Mouse (Mus musculus) neural tube, embryonic 14.5 days (tissue): Measurements from ENCODE around the gene Tmed10. TPM values are rescaled to one million over a fixed set of nuclear protein-coding genes. Genes with fewer than 3 reads are reported as not detected.
A peak's percentile ranks its signal among the peaks of the same experiment; 100 is the strongest.

Experiments
- ATAC-seq: fragments of 200-750 bp; cut with Nextera tagmentation; 2 replicates; pipeline ENCODE4 v1.8.0; 2017; ENCODE audit warnings: low read depth, mild to moderate bottlenecking, moderate TSS enrichment, moderate library complexity
- H3K27ac ChIP-seq: fragments of 300-500 bp; sonication (generic); 2 replicates; pipeline ENCODE4 v1.5.1; 2014; ENCODE audit warnings: low read depth, mild to moderate bottlenecking, control low read depth, low read length, moderate library complexity, mixed read lengths
- H3K27me3 ChIP-seq: fragments of 300-500 bp; sonication (generic); 2 replicates; pipeline ENCODE4 v1.6.1; 2014; ENCODE audit warnings: low read length; ENCODE audit not compliant: control insufficient read depth, insufficient read depth
- H3K36me3 ChIP-seq: fragments of 300-500 bp; sonication (generic); 2 replicates; pipeline ENCODE4 v1.6.1; 2014; ENCODE audit warnings: low read length, mixed read lengths; ENCODE audit not compliant: control insufficient read depth, insufficient read depth
- H3K4me1 ChIP-seq: fragments of 300-500 bp; sonication (generic); 2 replicates; pipeline ENCODE4 v1.6.1; 2014; ENCODE audit warnings: low read length; ENCODE audit not compliant: control insufficient read depth, insufficient read depth
- H3K4me2 ChIP-seq: fragments of 300-500 bp; sonication (generic); 2 replicates; pipeline ENCODE4 v1.6.1; 2014; ENCODE audit warnings: mild to moderate bottlenecking, low read depth, low read length, control low read depth
- H3K4me3 ChIP-seq: fragments of 300-500 bp; sonication (generic); 2 replicates; pipeline ENCODE4 v1.5.1; 2014; ENCODE audit warnings: low read depth, low read length, control low read depth, mixed read lengths
- H3K9ac ChIP-seq: fragments of 300-500 bp; sonication (generic); replicated peaks from 2 replicates; pipeline ENCODE4 v1.6.1; 2014; ENCODE audit warnings: low read depth, mild to moderate bottlenecking, control low read depth, low read length, mixed read lengths
- H3K9me3 ChIP-seq: fragments of 300-500 bp; sonication (generic); 2 replicates; pipeline ENCODE4 v1.6.1; 2016; ENCODE audit warnings: low read length; ENCODE audit not compliant: control insufficient read depth
- WGBS: fragments of 180-500 bp; shearing (Covaris S2); extraction: QIAGEN DNeasy Blood & Tissue Kit; methylation state at CpG from one replicate; pipeline ENCODE4 v1.1.7; 2014; 5-methylcytosine and 5-hydroxymethylcytosine counted together
- polyA plus RNA-seq: library from polyadenylated mRNA; unstranded; fragments of >200 nt; fragmentation: Nextera tagmentation; extraction: Ambion mirVana; gene quantifications from 2 replicates; pipeline ENCODE4 v1.2.1, GENCODE M21; 2014

Gene Tmed10
- polyA plus RNA-seq: 209 and 238 TPM in 2 replicates

DNA sequence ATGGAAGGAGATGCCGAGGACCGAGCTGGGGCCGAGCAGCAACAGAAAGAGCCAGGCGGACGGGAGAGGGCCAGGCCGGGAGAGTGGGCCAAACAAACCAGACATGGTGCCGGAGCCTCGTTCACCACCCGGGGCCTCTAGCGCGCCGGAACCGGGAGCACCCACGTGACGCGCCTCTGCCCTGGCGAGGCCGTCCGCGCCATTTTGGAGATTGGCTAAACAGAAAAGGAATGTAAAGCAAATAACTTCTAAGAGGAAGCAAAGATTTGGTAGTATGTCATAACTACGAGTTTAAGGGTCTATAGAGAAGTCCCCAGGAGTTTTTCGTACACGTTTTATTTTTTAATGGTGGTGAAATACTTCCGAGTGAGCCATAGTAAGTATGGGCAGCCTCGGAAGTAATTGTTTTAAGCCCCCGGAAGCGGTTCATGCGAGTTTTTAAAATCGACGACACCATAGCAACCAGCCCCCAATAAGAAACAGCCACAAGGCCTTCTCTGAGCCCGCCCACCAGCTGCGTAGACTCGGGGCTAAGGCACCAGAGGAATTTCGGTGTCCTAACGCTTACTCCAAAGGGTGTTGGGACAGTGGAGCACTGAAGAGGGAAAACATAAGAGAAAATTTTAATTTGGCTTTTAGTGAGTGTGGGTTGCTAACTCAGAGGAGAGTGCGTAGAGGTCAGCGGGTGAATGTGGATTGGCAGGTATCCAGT is at the start of gene Tmed10:
Tmed10 (minus strand) TSS at position 287 of the 712 bp plus-strand sequence.
- Histone ChIP-seq H3K36me3 (no peaks in the 10 kb centered on the region), H3K4me3 (peak within 1 kb of the TSS; percentile 85), H3K4me1 (peaks cover 19% of the 10 kb centered on the region), H3K27me3 (no peaks in the 10 kb centered on the region), H3K9me3 (no peaks in the 10 kb centered on the region), H3K27ac (peak within 1 kb of the TSS; percentile 83), H3K9ac (peak within 1 kb of the TSS; percentile 80), H3K4me2 (peak within 1 kb of the TSS; percentile 90)
- WGBS: under 1% methylated on average over 34 of the region's 37 CpGs
- peak; percentile 95 for ATAC-seq

DNA sequence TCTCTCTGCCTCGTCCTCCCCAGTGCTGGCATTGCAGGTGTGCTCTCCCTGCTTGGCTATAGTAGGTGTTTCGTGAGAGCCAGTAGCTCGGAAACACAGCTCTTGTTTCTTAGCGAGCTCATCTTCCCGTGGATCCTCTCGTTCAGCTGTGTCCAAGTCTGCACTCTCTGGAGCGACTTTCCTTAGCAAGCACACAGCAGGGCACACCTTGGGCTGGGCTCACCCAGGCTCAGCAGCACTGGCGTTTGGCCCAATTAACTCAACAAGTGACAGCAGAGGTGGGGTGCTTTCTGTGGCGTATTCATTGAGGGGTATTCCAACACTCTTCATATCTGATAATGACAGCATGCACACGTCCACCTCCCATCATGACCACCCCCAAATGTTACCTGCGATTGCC is 48.6 kb upstream of the Tmed10 start:
- Histone ChIP-seq H3K9me3 (no peaks in the 10 kb centered on the region), H3K4me3 (no peak overlapping the region), H3K27me3 (no peaks in the 10 kb centered on the region), H3K4me1 (no peaks in the 10 kb centered on the region), H3K36me3 (no peaks in the 10 kb centered on the region), H3K9ac (no peak overlapping the region), H3K27ac (no peak overlapping the region), H3K4me2 (no peak overlapping the region)
- ATAC-seq: no peak
- 90% methylated on average over 11 of the region's 11 CpGs for WGBS

DNA sequence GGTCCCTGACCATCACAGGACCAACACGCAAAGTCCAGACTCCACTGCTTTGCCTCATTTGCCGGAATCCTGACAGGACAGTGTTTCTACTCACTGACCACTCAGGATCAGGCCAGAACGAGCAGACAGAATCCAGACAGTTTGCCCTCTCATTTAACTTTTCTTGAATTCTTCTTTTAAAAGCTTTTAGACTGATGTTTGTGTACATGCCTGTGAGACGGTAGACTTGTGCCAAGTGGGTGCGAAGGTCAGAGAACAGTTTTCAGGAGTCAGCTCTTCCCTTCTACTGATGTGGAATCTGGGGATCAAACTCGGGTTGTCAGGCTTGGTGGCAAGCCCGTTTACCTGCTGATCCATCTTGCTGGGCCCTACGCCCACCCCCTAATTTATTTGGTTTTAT is 47.9 kb upstream of the Tmed10 start:
- Histone ChIP-seq H3K4me3 (no peak overlapping the region), H3K27me3 (no peaks in the 10 kb centered on the region), H3K9me3 (no peaks in the 10 kb centered on the region), H3K9ac (no peak overlapping the region), H3K36me3 (no peaks in the 10 kb centered on the region), H3K27ac (no peak overlapping the region), H3K4me1 (no peaks in the 10 kb centered on the region), H3K4me2 (no peak overlapping the region)
- WGBS: 89% methylated on average over 8 of the region's 8 CpGs
- ATAC-seq: no peak

DNA sequence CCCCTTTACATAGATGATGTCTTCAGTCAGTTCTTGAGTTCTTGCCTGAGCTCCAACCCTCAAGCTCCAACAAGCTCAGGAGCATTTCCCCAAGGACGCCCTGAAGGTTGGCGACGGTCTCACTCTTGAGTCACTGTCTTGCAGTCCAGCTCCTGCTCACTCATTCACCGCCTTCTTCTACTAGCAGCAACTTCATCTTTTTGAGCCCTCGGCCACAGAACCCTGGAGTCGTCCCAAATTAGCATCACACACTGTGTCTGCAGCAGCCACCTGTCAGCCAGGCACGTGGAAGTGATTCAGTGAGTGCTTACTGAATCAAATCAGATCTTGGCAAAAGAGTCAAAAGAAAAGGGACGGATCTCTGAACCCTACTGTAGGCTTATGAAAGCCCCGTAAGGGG is 46.3 kb upstream of the Tmed10 start:
- 73% methylated on average over 9 of the region's 9 CpGs for WGBS

DNA sequence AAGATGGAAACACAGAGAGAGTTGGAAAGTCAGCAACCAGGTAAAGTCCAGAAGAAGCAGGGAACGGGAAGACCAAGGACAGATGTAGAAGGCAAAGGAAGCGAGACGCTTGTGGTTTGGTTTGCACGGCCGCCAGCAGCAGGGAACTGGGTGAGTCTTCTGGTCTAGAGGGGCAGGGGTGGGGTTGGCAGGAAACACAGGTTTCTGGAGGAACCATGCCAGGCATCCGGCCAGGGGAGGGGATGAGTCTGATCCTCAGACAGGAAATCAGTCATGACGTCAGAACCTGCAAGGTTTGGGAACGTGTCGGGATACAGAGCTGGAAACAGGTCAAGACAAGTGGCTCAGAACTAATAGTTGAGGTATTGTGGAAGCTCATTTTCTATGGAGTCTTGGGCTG is 43.2 kb upstream of the Tmed10 start:
- Histone ChIP-seq H3K27ac (no peak overlapping the region), H3K27me3 (no peaks in the 10 kb centered on the region), H3K4me1 (no peaks in the 10 kb centered on the region), H3K9ac (no peak overlapping the region), H3K4me3 (no peak overlapping the region), H3K9me3 (no peaks in the 10 kb centered on the region), H3K36me3 (no peaks in the 10 kb centered on the region), H3K4me2 (no peak overlapping the region)
- no peak for ATAC-seq
- 89% methylated on average over 9 of the region's 9 CpGs for WGBS

More for the DNA sequence above, 46.3 kb upstream of the Tmed10 start:
- H3K9ac ChIP-seq: no peak overlapping the region
- H3K4me1 ChIP-seq: no peaks in the 10 kb centered on the region
- H3K9me3 ChIP-seq: no peaks in the 10 kb centered on the region
- H3K27me3 ChIP-seq: no peaks in the 10 kb centered on the region
- H3K36me3 ChIP-seq: no peaks in the 10 kb centered on the region
- ATAC-seq: no peak
- no peak overlapping the region for H3K4me2 ChIP-seq
- H3K27ac ChIP-seq: no peak overlapping the region
- H3K4me3 ChIP-seq: no peak overlapping the region

DNA sequence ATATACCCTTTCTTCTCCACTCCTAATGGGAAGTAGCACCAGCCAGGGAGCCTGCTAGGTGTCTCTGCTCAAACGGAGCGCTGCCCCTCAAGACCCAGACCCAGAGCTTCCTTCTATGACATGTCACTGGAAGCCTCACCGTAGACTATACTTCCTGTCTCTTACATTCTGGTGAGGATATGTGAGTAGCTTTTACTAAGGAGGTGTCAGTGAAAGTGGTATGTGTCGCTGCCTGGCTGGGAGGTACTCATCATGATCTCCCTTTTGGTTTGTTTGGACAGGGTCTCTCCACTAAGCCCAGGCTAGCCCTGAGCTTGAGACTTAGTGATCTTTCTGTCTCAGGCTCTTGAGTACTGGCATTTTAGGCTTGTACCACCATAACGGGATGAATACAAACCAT is 41.7 kb upstream of the Tmed10 start:
- ATAC-seq: no peak
- Histone ChIP-seq H3K27ac (no peak overlapping the region), H3K4me2 (no peak overlapping the region), H3K9ac (no peak overlapping the region), H3K4me1 (no peaks in the 10 kb centered on the region), H3K4me3 (no peak overlapping the region), H3K27me3 (no peaks in the 10 kb centered on the region), H3K9me3 (no peaks in the 10 kb centered on the region), H3K36me3 (no peaks in the 10 kb centered on the region)
- 81% methylated on average over 5 of the region's 5 CpGs for WGBS

DNA sequence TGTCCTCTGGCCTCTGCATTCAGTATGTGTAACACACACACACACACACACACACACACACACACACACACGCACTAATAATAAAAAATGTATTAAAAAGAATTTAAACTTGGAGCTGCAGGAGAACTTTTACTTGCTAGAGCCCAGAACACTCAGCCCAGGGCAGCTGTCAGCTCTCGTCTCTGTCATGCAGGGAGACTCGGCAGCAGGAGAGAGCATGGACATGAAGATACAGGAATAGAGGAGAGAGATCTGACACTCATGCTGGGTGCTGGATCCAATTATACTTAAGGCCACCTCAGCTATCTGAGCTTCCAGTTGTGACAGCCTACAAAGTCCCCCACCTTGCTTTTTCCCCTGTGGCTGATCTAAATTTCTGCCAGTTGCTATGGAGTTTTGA is 41.2 kb upstream of the Tmed10 start:
- no peak overlapping the region for H3K27ac ChIP-seq
- H3K9ac ChIP-seq: no peak overlapping the region
- no peak overlapping the region for H3K4me2 ChIP-seq
- no peak overlapping the region for H3K4me3 ChIP-seq
- no peak for ATAC-seq
- no peaks in the 10 kb centered on the region for H3K27me3 ChIP-seq
- H3K36me3 ChIP-seq: no peaks in the 10 kb centered on the region
- WGBS: 97% methylated on average over 3 of the region's 3 CpGs
- no peaks in the 10 kb centered on the region for H3K9me3 ChIP-seq
- H3K4me1 ChIP-seq: no peaks in the 10 kb centered on the region

DNA sequence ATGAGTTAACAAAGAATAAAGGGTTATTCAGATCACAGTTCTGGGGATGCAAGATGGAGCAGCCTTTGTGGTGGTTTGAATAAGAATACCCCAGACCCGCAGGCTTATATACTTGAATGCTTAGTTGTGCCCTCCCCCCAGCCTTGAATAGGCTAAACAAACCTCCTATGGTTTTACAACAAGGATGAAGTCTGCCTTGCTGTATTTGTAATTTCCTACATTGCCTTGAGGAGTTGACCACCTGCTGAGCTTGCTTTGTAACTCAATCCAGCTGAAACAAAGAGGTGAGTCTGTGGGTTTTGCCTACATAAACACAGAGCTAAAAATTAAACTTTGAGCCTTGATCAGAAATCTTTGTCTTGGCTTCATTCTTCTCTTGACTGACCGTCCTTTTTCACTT is 36.5 kb upstream of the Tmed10 start:
- ATAC-seq: no peak

DNA sequence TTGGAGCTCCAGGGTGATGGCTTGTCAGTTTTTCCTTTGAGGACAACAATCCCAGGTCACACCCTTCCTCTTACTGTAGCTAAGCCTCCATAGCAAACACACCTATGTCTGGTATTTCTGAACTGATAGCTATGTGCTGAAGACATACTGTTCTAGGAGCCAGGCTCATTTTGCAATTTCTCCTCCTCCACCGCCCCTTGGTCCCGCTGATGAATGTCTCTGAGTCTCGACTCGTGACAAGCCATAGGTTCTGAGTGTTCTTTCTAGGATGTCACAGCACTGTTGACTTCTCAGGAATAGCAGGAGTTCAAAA is 23.3 kb upstream of the Tmed10 start:
- no peaks in the 10 kb centered on the region for H3K4me1 ChIP-seq
- no peak for ATAC-seq
- H3K4me3 ChIP-seq: no peak overlapping the region
- no peaks in the 10 kb centered on the region for H3K36me3 ChIP-seq
- WGBS: 84% methylated on average over 4 of the region's 4 CpGs
- no peaks in the 10 kb centered on the region for H3K9me3 ChIP-seq
- H3K4me2 ChIP-seq: no peak overlapping the region
- H3K9ac ChIP-seq: no peak overlapping the region
- no peaks in the 10 kb centered on the region for H3K27me3 ChIP-seq
- H3K27ac ChIP-seq: no peak overlapping the region

More for the DNA sequence above, 36.5 kb upstream of the Tmed10 start:
- no peak overlapping the region for H3K9ac ChIP-seq
- no peaks in the 10 kb centered on the region for H3K4me1 ChIP-seq
- H3K36me3 ChIP-seq: no peaks in the 10 kb centered on the region
- H3K4me3 ChIP-seq: no peak overlapping the region
- no peak overlapping the region for H3K4me2 ChIP-seq
- no peaks in the 10 kb centered on the region for H3K27me3 ChIP-seq
- WGBS: 20% methylated on average over 2 of the region's 2 CpGs
- no peaks in the 10 kb centered on the region for H3K9me3 ChIP-seq
- H3K27ac ChIP-seq: no peak overlapping the region
